Mouse (Mus musculus) embryo, embryonic 10.5 days (tissue): ENCODE measurements around the gene Foxc2.
A peak's percentile ranks its signal among the peaks of the same experiment; 100 is the strongest.

Experiments
- DNase-seq: peaks from one replicate; pipeline ENCODE4 v3.0.0-alpha.2; 2015; ENCODE audit warnings: low spot score

Foxc2 gene

DNA sequence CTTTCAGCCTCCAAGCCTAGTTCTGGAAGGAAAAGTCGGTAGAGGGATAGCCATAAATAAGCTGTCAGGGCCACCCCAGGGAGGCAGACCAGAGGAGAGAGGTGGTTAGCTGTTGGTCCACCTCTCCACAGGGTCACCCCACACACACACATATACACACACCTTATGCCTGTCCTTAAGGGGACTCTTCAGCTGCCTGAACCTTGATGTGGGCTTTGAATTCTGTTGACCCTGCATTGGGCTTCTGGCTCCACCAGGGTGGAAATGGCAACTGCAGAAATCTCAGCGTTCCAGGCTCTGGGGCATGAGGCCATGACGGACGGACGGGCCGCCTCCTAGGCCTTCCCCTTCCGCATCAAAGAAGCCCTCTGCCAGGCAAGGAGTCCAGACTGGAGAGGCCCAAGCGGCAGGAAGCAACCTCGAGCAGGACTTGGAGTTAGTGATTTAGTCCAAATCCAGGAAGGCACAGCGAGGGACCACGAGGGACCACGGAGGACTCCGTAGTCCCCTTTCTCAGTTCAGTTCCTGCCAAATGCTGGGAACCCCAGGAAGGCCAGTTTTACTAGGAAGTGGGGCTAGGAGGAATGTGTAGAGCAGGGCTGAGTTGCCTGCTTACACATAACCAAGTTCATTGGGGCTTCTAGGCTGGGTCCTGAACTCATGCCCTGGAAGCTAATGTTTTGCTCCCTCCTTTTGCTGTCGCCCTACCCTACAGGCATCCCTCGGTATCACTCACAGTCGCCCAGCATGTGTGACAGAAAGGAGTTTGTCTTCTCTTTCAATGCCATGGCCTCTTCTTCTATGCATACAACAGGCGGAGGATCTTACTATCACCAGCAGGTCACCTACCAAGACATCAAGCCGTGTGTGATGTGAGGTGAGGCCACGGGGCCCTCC is 29.7 kb upstream of the Foxc2 start:
- DNase-seq, result peak; percentile 46

DNA sequence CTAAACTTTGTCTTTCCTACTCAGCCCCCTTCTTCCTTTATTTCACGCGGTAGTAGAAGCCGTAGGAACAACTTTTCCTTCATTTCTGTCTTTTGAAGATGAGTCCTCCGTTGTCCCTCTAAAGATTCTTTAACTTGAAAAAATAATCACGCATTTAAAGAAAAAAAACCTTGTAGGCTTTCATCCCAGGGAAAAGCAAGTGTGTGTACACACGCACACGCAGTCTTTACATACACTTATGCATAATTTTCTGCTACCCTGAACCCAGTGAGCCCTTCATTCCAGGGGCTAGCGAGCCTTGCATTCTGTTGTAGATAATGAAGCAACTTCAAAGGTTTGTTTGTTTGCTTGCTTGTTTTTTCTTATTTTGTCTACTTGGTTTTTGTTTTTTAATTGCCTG is 27.7 kb upstream of the Foxc2 start:
- DNase-seq, result peak; percentile 44

DNA sequence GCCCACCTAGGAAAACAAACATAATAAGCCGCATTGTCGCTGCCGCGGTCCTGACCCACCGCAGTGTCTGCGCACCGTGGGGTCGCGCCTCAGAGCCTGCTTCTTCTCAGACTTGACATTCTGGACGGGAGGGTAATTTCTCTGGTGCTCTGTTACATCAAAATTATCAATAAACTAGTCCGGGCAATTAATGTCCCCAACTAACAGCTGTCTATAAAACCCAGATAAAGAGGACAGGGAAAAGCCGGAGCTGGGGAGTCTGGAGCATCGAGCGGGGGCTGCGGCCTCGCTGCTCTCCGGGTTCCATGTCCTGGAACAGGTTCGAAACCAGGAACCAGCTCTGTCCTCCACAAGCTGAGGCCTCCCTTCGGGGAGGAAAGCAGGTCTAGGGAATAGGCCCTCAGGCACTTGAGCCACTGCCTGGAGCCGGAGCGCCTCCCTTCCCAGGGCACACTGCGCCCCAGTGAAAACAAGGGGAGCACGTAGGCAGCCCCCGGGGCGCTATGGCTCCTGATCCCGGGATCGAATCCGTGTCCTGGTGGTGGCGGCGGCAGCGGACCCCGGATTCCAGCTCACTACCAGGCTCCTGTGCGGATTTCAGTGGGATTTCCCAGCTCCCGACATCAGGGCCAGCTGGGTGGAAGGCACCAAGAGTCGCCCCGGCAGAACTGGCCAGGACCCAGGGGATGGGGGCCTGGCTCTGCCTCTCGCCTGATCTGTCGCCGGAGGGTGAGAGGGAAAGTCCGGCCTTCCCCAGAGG is 26.9 kb upstream of the Foxc2 start:
- DNase-seq, result peak; percentile 42

- DNase-seq, result peak; percentile 44
Measured at GRCm38 (mm10) chr8:121089631-121090380, 26.2 kb upstream of the Foxc2 start.

DNA sequence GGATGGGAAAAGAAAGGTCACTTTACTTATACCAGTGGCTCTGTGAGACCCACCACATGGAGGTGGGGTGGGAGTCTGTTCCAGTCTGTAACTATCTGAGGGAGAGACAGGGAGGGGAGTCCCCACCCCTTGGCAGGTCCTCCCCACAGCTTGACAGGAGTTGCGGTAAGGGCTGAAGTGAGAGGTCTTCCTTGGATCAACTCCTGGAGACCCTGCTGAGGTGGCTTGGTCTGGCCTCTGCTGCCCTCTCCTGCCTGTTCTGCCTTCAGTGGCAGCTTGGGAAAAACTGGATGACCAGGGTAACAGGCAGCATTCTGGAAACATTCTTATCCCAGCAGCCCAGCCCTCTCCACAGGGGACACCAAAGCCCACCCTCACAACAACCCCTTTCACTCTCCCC is 25.3 kb upstream of the Foxc2 start:
- peak; percentile 71 for DNase-seq

DNA sequence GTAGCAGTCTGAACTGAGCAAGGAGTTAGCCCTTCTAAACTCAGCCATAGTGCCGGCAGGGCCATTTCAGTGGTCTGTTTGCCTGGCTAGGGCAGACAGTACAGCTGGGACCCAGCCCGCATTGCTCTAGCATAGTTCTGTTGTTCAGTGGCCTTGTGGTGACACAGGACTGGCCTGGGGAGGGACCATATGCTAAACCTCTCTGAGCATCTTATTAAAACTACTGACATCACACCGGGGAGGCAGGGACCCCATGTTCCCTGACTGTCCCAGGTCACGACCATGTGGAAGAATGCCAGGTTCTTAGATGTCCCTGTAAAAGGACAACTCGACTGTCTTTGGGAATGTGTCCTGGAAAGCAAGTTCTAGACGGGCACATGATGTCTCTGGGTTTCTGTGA is 23.8 kb upstream of the Foxc2 start:
- DNase-seq, result no peak

DNA sequence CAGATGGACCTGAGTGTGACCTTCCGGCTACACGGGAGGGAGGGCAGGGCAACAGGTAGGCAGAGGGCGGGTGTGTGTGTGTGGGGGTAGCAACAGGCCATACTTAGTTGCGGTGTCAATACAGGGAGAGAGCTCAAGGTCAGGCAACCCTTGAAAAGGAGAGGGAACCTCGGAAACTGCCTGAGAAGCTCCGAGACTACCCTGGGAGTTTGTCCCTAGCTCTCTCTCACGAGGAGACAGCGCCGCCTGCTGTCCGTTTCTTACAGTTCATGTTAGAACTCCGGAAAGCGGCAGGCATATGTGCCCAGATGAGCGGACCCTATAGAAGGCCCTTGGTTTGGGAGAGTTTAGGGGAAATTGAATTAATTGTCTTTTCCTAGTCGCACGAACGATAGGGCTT is 23.3 kb upstream of the Foxc2 start:
- peak; percentile 96 for DNase-seq

- no peak for DNase-seq
Measured at GRCm38 (mm10) chr8:121093496-121093895, 22.5 kb upstream of the Foxc2 start.

- peak; percentile 93 for DNase-seq
Measured at GRCm38 (mm10) chr8:121104049-121104818, 11.7 kb upstream of the Foxc2 start.

GRCm38 (mm10) chr8:121107668-121108656 is 8.0 kb upstream of the Foxc2 start, which contains the start of gene Mthfsd:
Mthfsd (minus strand) TSS chr8:121108392.
- DNase-seq, result peak; percentile 99

GRCm38 (mm10) chr8:121108657-121109056 is 7.3 kb upstream of the Foxc2 start:
- DNase-seq, result no peak

GRCm38 (mm10) chr8:121111145-121111907 is 4.6 kb upstream of the Foxc2 start:
- DNase-seq, result no peak

- peak; percentile 97 for DNase-seq
Measured at GRCm38 (mm10) chr8:121113261-121113660, 2.7 kb upstream of the Foxc2 start.

DNA sequence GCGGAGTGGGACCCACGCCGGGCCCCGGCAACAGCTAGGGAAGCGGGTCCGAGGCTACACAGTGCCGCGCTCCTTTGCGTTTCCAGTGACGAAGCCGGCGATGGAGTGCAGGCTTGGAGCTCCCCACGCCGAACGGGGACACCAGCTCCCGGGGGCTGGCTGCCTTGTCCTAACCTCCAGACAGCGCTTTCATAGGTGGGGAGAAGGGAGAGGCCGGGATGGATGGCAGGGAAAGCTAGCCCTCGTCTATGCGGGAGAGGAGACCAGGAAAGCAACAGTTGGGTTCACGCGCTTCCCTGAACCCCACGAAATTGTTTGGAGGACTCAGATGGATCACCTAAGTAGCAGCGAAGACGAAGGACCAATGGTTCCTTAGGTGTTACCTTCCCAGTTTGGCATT is 835 bp upstream of the Foxc2 start:
- DNase-seq, result peak; percentile 52

DNA sequence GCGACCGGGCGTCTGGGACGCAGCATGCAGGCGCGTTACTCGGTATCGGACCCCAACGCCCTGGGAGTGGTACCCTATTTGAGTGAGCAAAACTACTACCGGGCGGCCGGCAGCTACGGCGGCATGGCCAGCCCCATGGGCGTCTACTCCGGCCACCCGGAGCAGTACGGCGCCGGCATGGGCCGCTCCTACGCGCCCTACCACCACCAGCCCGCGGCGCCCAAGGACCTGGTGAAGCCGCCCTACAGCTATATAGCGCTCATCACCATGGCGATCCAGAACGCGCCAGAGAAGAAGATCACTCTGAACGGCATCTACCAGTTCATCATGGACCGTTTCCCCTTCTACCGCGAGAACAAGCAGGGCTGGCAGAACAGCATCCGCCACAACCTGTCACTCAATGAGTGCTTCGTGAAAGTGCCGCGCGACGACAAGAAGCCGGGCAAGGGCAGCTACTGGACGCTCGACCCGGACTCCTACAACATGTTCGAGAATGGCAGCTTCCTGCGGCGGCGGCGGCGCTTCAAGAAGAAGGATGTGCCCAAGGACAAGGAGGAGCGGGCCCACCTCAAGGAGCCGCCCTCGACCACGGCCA is 717 bp downstream of the Foxc2 start:
- peak; percentile 68 for DNase-seq

DNA sequence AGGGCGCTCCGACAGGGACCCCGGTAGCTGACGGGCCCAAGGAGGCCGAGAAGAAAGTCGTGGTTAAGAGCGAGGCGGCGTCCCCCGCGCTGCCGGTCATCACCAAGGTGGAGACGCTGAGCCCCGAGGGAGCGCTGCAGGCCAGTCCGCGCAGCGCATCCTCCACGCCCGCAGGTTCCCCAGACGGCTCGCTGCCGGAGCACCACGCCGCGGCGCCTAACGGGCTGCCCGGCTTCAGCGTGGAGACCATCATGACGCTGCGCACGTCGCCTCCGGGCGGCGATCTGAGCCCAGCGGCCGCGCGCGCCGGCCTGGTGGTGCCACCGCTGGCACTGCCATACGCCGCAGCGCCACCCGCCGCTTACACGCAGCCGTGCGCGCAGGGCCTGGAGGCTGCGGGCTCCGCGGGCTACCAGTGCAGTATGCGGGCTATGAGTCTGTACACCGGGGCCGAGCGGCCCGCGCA is 1.2 kb downstream of the Foxc2 start:
- DNase-seq, result peak; percentile 54

- DNase-seq, result peak; percentile 54
Measured at GRCm38 (mm10) chr8:121117906-121118305, 1.9 kb downstream of the Foxc2 start.

GRCm38 (mm10) chr8:121118634-121119420 is 2.9 kb downstream of the Foxc2 start:
- DNase-seq, result peak; percentile 60
